ENCODE assay signal across 9 mouse cellular contexts in genomic region chr14:32032522-32032921, GRCm38 (mm10). TPM values are rescaled to one million over a fixed set of nuclear protein-coding genes. Genes with fewer than 3 reads are reported as not detected.
DNase-seq lines count a peak whose midpoint lies in the region; ATAC-seq and TF ChIP-seq lines count a peak whose summit lies in the region.
"Had no signal": no experiment of that assay in that cellular context is flagged by ENCODE, and none has a peak within 500 bp of the region (broad histone marks: within the 10 kb centered on the region; RNA-seq: fewer than 3 reads in every experiment).

No protein-coding gene starts in this region.

- TF ChIP-seq CTCF in small intestine, adult 2 months (IDR thresholded peaks at IDR 0.05; ENCODE audit: extremely low read depth, insufficient read length, insufficient replicate concordance, low read depth, low read length), result peak; percentile 82; the same call in 1 of the 2 replicates

- H3K4me1 ChIP-seq in intestine, embryonic 15.5 days (replicated peaks), result no peaks in the 10 kb centered on the region
- peaks cover 2% of the 10 kb centered on the region; the same call in 1 of the 2 replicates for H3K4me1 ChIP-seq in midbrain, embryonic 11.5 days (ENCODE audit: control insufficient read depth, insufficient read depth, low read length)
- H3K4me1 ChIP-seq in small intestine, adult 2 months (ENCODE audit: control insufficient read depth, insufficient read depth, insufficient read length, low read length), result no peaks in the 10 kb centered on the region

- 14% methylated on average over 4 of the region's 4 CpGs for WGBS in intestine, embryonic 15.5 days
- WGBS in midbrain, embryonic 11.5 days, result 4% methylated on average over 4 of the region's 4 CpGs
- 7% methylated on average over 4 of the region's 4 CpGs for WGBS in small intestine, adult 2 months

- ATAC-seq in intestine, embryonic 15.5 days, result 0 out of 2 replicates have a peak, but pooled peaks have one; percentile 49
- peak; percentile 27; the same call in 1 of the 2 replicates for ATAC-seq in midbrain, embryonic 11.5 days (ENCODE audit: low FRiP score)

- no peak overlapping the region for H3K4me3 ChIP-seq in intestine, embryonic 15.5 days (replicated peaks)
- H3K4me3 ChIP-seq in midbrain, embryonic 11.5 days (ENCODE audit: low read depth, low read length), result no peak overlapping the region
- H3K4me3 ChIP-seq in small intestine, adult 2 months (ENCODE audit: low read depth, low read length), result no peak overlapping the region
- H3K4me3 ChIP-seq: myocyte had no signal

- H3K9ac ChIP-seq in intestine, embryonic 15.5 days, result no peak overlapping the region
- no peak overlapping the region for H3K9ac ChIP-seq in midbrain, embryonic 11.5 days (ENCODE audit: low read length)

- TF ChIP-seq POLR2A in small intestine, adult 2 months (IDR thresholded peaks at IDR 0.05; ENCODE audit: low read depth, low read length), result no peak

- no peaks in the 10 kb centered on the region for H3K9me3 ChIP-seq in intestine, embryonic 15.5 days
- no peaks in the 10 kb centered on the region for H3K9me3 ChIP-seq in midbrain, embryonic 11.5 days (ENCODE audit: control insufficient read depth, low read length)

- H3K4me2 ChIP-seq in intestine, embryonic 15.5 days (replicated peaks), result no peak overlapping the region
- H3K4me2 ChIP-seq in midbrain, embryonic 11.5 days, result no peak overlapping the region

- no peaks in the 10 kb centered on the region for H3K36me3 ChIP-seq in intestine, embryonic 15.5 days
- no peaks in the 10 kb centered on the region for H3K36me3 ChIP-seq in midbrain, embryonic 11.5 days (ENCODE audit: control insufficient read depth, insufficient read depth, low read length)
- H3K36me3 ChIP-seq in small intestine, adult 2 months (ENCODE audit: control insufficient read depth, insufficient read depth, low read length), result no peaks in the 10 kb centered on the region

- intact Hi-C loops in left cerebral cortex, postnatal 25 days (cut with DNase I), result loop anchor here (1.0 to 2.0 kb wide), 2 partner anchors 77 to 238 kb away; no protein-coding TSS in a partner anchor

- DNase-seq in spleen, adult 18-20 months, result peak; percentile 10 to 30
- DNase-seq in spleen, adult 12 weeks (ENCODE audit: low spot score), result no peak
- peak; percentile 93 for DNase-seq in cerebellum, adult 9-10 months
- peak; percentile 59 to 62 for DNase-seq in frontal cortex, postnatal 25 days (ENCODE audit: low spot score in 2 of 2)
- DNase-seq in left cerebral cortex, postnatal 25 days (ENCODE audit: low spot score in 2 of 2), result peak; percentile 74 to 81
- peak; percentile 95 for DNase-seq in midbrain, embryonic 11.5 days (ENCODE audit: low spot score, missing footprints)

- no peaks in the 10 kb centered on the region; the same call in 1 of the 2 replicates for H3K27me3 ChIP-seq in intestine, embryonic 15.5 days (replicated peaks)
- no peaks in the 10 kb centered on the region for H3K27me3 ChIP-seq in midbrain, embryonic 11.5 days (ENCODE audit: control insufficient read depth, insufficient read depth, low read length)
- H3K27me3 ChIP-seq in small intestine, adult 2 months (ENCODE audit: control insufficient read depth, insufficient read depth, low read length), result no peaks in the 10 kb centered on the region

- no peak overlapping the region for H3K27ac ChIP-seq in intestine, embryonic 15.5 days
- H3K27ac ChIP-seq in midbrain, embryonic 11.5 days (ENCODE audit: low read depth, low read length), result no peak overlapping the region
- H3K27ac ChIP-seq in small intestine, adult 2 months (ENCODE audit: insufficient read depth, low read depth, low read length), result no peak overlapping the region

RNA-seq across cellular contexts. Expression of gene Galnt15, which starts 3.7 kb away (rescaled TPM):
- 0.04 and 0.05 TPM in 2 replicates for polyA plus RNA-seq in intestine, embryonic 15.5 days (2015; fragmentation: Nextera tagmentation; extraction: Ambion mirVana)
- 1 to 10 TPM; 1.3 to 2.0 TPM for total RNA-seq in left cerebral cortex, postnatal 25 days (2021)
- 0.08 and 0.11 TPM in 2 replicates for polyA plus RNA-seq in midbrain, embryonic 11.5 days (2014; fragmentation: Nextera tagmentation; extraction: Ambion mirVana)
- 0.72 and 2.1 TPM in 2 replicates for polyA plus RNA-seq in small intestine, adult 2 months (2012; rRNA removed)
- polyA plus RNA-seq: myocyte had no signal

RNA-seq across cellular contexts. Expression of gene Oxnad1, which starts 52.7 kb away (rescaled TPM):
- polyA plus RNA-seq in intestine, embryonic 15.5 days (2015; fragmentation: Nextera tagmentation; extraction: Ambion mirVana), result 34.8 and 39.1 TPM in 2 replicates
- 10 to 100 TPM; 11.9 to 16.3 TPM for total RNA-seq in left cerebral cortex, postnatal 25 days (2021)
- polyA plus RNA-seq in midbrain, embryonic 11.5 days (2014; fragmentation: Nextera tagmentation; extraction: Ambion mirVana), result 21.6 and 25.8 TPM in 2 replicates
- polyA plus RNA-seq in small intestine, adult 2 months (2012; rRNA removed), result 6.7 and 7.2 TPM in 2 replicates

RNA-seq across cellular contexts. Expression of gene Dph3, which starts 53.0 kb away (rescaled TPM):
- polyA plus RNA-seq in intestine, embryonic 15.5 days (2015; fragmentation: Nextera tagmentation; extraction: Ambion mirVana), result 105 and 108 TPM in 2 replicates
- 10 to 100 TPM; 47.2 to 48.4 TPM for total RNA-seq in left cerebral cortex, postnatal 25 days (2021)
- polyA plus RNA-seq in midbrain, embryonic 11.5 days (2014; fragmentation: Nextera tagmentation; extraction: Ambion mirVana), result 93.2 and 94.8 TPM in 2 replicates
- polyA plus RNA-seq in small intestine, adult 2 months (2012; rRNA removed), result 7.7 and 9.0 TPM in 2 replicates
